Mouse (Mus musculus) cortical plate, adult 2 months (tissue): Measurements from ENCODE around the gene Fam104a.

Experiments
- CTCF ChIP-seq: fragments of 200-500 bp; IDR thresholded peaks from 2 replicates; pipeline ENCODE4 v1.5.1; 2011; ENCODE audit warnings: mild to moderate bottlenecking, control low read depth, low read length; ENCODE audit not compliant: insufficient read depth; ENCODE audit errors: extremely low read depth
- POLR2A ChIP-seq: fragments of 200-500 bp; IDR thresholded peaks from 2 replicates; pipeline ENCODE4 v1.6.1; 2011; ENCODE audit warnings: mild to moderate bottlenecking, low read length, control low read depth; ENCODE audit not compliant: insufficient read depth; ENCODE audit errors: extremely low read depth

GRCm38 (mm10) chr11:113676847-113677246, 7.1 kb downstream of the Fam104a start:
- TF ChIP-seq CTCF (no peak), POLR2A (no peak)
